Mouse (Mus musculus) retina, adult 2 months (tissue): ENCODE results near the gene Npy.

Experiments
- DNase-seq: peaks from one replicate; pipeline ENCODE4 v3.0.0-alpha.2; 2012; ENCODE audit warnings: low read depth, low spot score

Gene Npy

GRCm38 (mm10) chr6:49821961-49822870 lies at the start of gene Npy:
TSS of gene Npy (plus strand) at chr6:49822710.
- no peak for DNase-seq

- DNase-seq: no peak
Observed at GRCm38 (mm10) chr6:49775006-49775405, 47.5 kb upstream of the Npy start.

- no peak for DNase-seq
Observed at GRCm38 (mm10) chr6:49778109-49778508, 44.4 kb upstream of the Npy start.

- no peak for DNase-seq
Observed at GRCm38 (mm10) chr6:49778729-49779128, 43.8 kb upstream of the Npy start.

GRCm38 (mm10) chr6:49779606-49780005 lies 42.9 kb upstream of the Npy start:
- no peak for DNase-seq

- DNase-seq: no peak
Observed at GRCm38 (mm10) chr6:49780846-49781400, 41.6 kb upstream of the Npy start.

GRCm38 (mm10) chr6:49781852-49782251 lies 40.7 kb upstream of the Npy start:
- no peak for DNase-seq

- no peak for DNase-seq
Observed at GRCm38 (mm10) chr6:49782679-49783078, 39.8 kb upstream of the Npy start.

- DNase-seq: no peak
Observed at GRCm38 (mm10) chr6:49792524-49792923, 30.0 kb upstream of the Npy start.

GRCm38 (mm10) chr6:49804105-49804504 lies 18.4 kb upstream of the Npy start:
- no peak for DNase-seq

GRCm38 (mm10) chr6:49808076-49808475 lies 14.4 kb upstream of the Npy start:
- DNase-seq: no peak

- DNase-seq: no peak
Observed at GRCm38 (mm10) chr6:49817183-49817582, 5.3 kb upstream of the Npy start.

GRCm38 (mm10) chr6:49817625-49818024 lies 4.9 kb upstream of the Npy start:
- DNase-seq: no peak

- DNase-seq: no peak
Observed at GRCm38 (mm10) chr6:49822871-49823230, 341 bp downstream of the Npy start.

GRCm38 (mm10) chr6:49823371-49823770 lies 861 bp downstream of the Npy start:
- DNase-seq: no peak

- DNase-seq: no peak
Observed at GRCm38 (mm10) chr6:49823821-49824220, 1.3 kb downstream of the Npy start.

GRCm38 (mm10) chr6:49831579-49831978 lies 9.1 kb downstream of the Npy start:
- DNase-seq: no peak

- DNase-seq: no peak
Observed at GRCm38 (mm10) chr6:49856830-49857229, 34.3 kb downstream of the Npy start.

- DNase-seq: no peak
Observed at GRCm38 (mm10) chr6:49867571-49867970, 45.1 kb downstream of the Npy start.

- DNase-seq: no peak
Observed at GRCm38 (mm10) chr6:49871071-49871470, 48.6 kb downstream of the Npy start.

- no peak for DNase-seq
Observed at GRCm38 (mm10) chr6:49873556-49873955, 51.0 kb downstream of the Npy start.

GRCm38 (mm10) chr6:49875160-49875559 lies 52.6 kb downstream of the Npy start:
- DNase-seq: no peak

GRCm38 (mm10) chr6:49875791-49876190 lies 53.3 kb downstream of the Npy start:
- DNase-seq: no peak
